7 mouse cellular contexts compared by ENCODE assay signal in genomic region chr2:27886608-27887460, GRCm38 (mm10). TPM values are rescaled to one million over a fixed set of nuclear protein-coding genes. Genes with fewer than 3 reads are reported as not detected.
A peak's percentile ranks its signal among the peaks of the same experiment; 100 is the strongest.
DNase-seq lines count a peak whose midpoint lies in the region; ATAC-seq and TF ChIP-seq lines count a peak whose summit lies in the region.

No protein-coding gene starts in this region.

- H3K4me2 ChIP-seq in forebrain, postnatal 0 days (ENCODE audit: low read depth), result peak overlapping the region; percentile 99
- H3K4me2 ChIP-seq in hindbrain, embryonic 15.5 days, result peak overlapping the region; percentile 96
- peak overlapping the region; percentile 76 for H3K4me2 ChIP-seq in liver, embryonic 11.5 days
- peak overlapping the region; percentile 98 for H3K4me2 ChIP-seq in myocyte (ENCODE audit: low read depth)

- no peak for TF ChIP-seq CTCF in G1E (IDR thresholded peaks at IDR 0.05; ENCODE audit: low read depth, low read length)
- peak; percentile 63 for TF ChIP-seq CTCF in forebrain, postnatal 0 days (IDR thresholded peaks at IDR 0.05; ENCODE audit: low read depth)

- ATAC-seq in G1E (ENCODE audit: extremely low read depth, insufficient number of reproducible peaks, low FRiP score, poor library complexity, severe bottlenecking), result no peak
- peak; percentile 44 for ATAC-seq in forebrain, postnatal 0 days
- ATAC-seq in hindbrain, embryonic 15.5 days (ENCODE audit: low FRiP score, low read depth), result peak; percentile 51
- no peak for ATAC-seq in liver, embryonic 11.5 days (replicated peaks; ENCODE audit: low FRiP score)

- peak overlapping the region; percentile 78 for H3ac ChIP-seq in myocyte (ENCODE audit: control insufficient read depth, insufficient read length)

- no peak overlapping the region for H3K27ac ChIP-seq in forebrain, postnatal 0 days (ENCODE audit: low read depth, low read length)
- H3K27ac ChIP-seq in hindbrain, embryonic 15.5 days (replicated peaks), result 0 out of 2 replicates have a peak overlapping the region, but pooled peaks have one; percentile 23
- H3K27ac ChIP-seq in liver, embryonic 11.5 days (ENCODE audit: low read depth, low read length), result peak overlapping the region; percentile 60

- H3K4me3 ChIP-seq in G1E (ENCODE audit: low read depth, low read length) (peak overlapping the region; percentile 15; the same call in 1 of the 2 replicates), myocyte (peak overlapping the region; percentile 97)
- H3K4me3 ChIP-seq in forebrain, postnatal 0 days (ENCODE audit: low read depth, low read length), result peak overlapping the region; percentile 51
- peak overlapping the region; percentile 54 for H3K4me3 ChIP-seq in hindbrain, embryonic 15.5 days
- peak overlapping the region; percentile 60 for H3K4me3 ChIP-seq in liver, embryonic 11.5 days (ENCODE audit: low read depth, low read length)

- 1% methylated on average over 67 of the region's 67 CpGs for WGBS in forebrain, postnatal 0 days
- WGBS in hindbrain, embryonic 15.5 days, result under 1% methylated on average over 66 of the region's 67 CpGs
- 2% methylated on average over 66 of the region's 67 CpGs for WGBS in liver, embryonic 11.5 days

- DNase-seq in G1E (ENCODE audit: low spot score), result no peak
- DNase-seq in adrenal gland, adult 2 months, result peak; percentile 62
- peak; percentile 55 for DNase-seq in forebrain, postnatal 0 days
- DNase-seq in liver, embryonic 11.5 days (ENCODE audit: low spot score), result peak; percentile 51
- peak; percentile 26 for DNase-seq in urinary bladder, postnatal 25 days (ENCODE audit: low spot score)

- no peaks in the 10 kb centered on the region; the same call in 1 of the 2 replicates for H3K9me3 ChIP-seq in G1E (replicated peaks)
- H3K9me3 ChIP-seq in forebrain, postnatal 0 days (ENCODE audit: low read length), result no peaks in the 10 kb centered on the region
- H3K9me3 ChIP-seq in hindbrain, embryonic 15.5 days, result no peaks in the 10 kb centered on the region
- no peaks in the 10 kb centered on the region for H3K9me3 ChIP-seq in liver, embryonic 11.5 days (ENCODE audit: control insufficient read depth, low read length)

- H3K36me3 ChIP-seq in G1E (replicated peaks) (no peaks in the 10 kb centered on the region), myocyte (ENCODE audit: control insufficient read depth, insufficient read depth) (no peaks in the 10 kb centered on the region)
- H3K36me3 ChIP-seq in forebrain, postnatal 0 days (ENCODE audit: insufficient read depth), result no peaks in the 10 kb centered on the region
- H3K36me3 ChIP-seq in hindbrain, embryonic 15.5 days, result no peaks in the 10 kb centered on the region
- no peaks in the 10 kb centered on the region for H3K36me3 ChIP-seq in liver, embryonic 11.5 days (ENCODE audit: control insufficient read depth, insufficient read depth, low read length)

- peaks cover 53% of the 10 kb centered on the region for H3K79me2 ChIP-seq in myocyte (ENCODE audit: control insufficient read depth, insufficient read depth)

- H3K4me1 ChIP-seq in G1E (ENCODE audit: insufficient read depth, low read depth, low read length), result peaks cover 5% of the 10 kb centered on the region
- no peaks in the 10 kb centered on the region for H3K4me1 ChIP-seq in forebrain, postnatal 0 days (ENCODE audit: insufficient read depth)
- H3K4me1 ChIP-seq in hindbrain, embryonic 15.5 days (replicated peaks), result peaks cover 20% of the 10 kb centered on the region
- H3K4me1 ChIP-seq in liver, embryonic 11.5 days (replicated peaks; ENCODE audit: control insufficient read depth, insufficient read depth, low read length), result peaks cover 5% of the 10 kb centered on the region

- H3K27me3 ChIP-seq in G1E (ENCODE audit: insufficient read depth, low read length) (peaks cover 60% of the 10 kb centered on the region), myocyte (ENCODE audit: control insufficient read depth, insufficient read depth, insufficient read length) (no peaks in the 10 kb centered on the region)
- H3K27me3 ChIP-seq in forebrain, postnatal 0 days (ENCODE audit: insufficient read depth, low read length), result 0 out of 2 replicates have a peak, but pooled peaks cover 15% of the 10 kb centered on the region
- peaks cover 21% of the 10 kb centered on the region for H3K27me3 ChIP-seq in hindbrain, embryonic 15.5 days
- peaks cover 55% of the 10 kb centered on the region for H3K27me3 ChIP-seq in liver, embryonic 11.5 days (replicated peaks; ENCODE audit: control insufficient read depth, insufficient read depth, low read length)

- peak overlapping the region; percentile 43 for H3K9ac ChIP-seq in forebrain, postnatal 0 days
- H3K9ac ChIP-seq in hindbrain, embryonic 15.5 days, result peak overlapping the region; percentile 47
- peak overlapping the region; percentile 67 for H3K9ac ChIP-seq in liver, embryonic 11.5 days (ENCODE audit: low read depth, low read length)

- TF ChIP-seq POLR2A in myocyte (IDR thresholded peaks at IDR 0.05; ENCODE audit: insufficient read length, low read depth), result peak; percentile 3

TF ChIP-seq in myocyte, 11 proteins besides CTCF, POLR2A, EP300 and RAD21:
- TF ChIP-seq TCF12 (IDR thresholded peaks at IDR 0.05; ENCODE audit: insufficient read depth, poor library complexity, severe bottlenecking) (no peak), SRF (IDR thresholded peaks at IDR 0.05; ENCODE audit: control insufficient read depth, insufficient read length, low read depth) (no peak), MAX (IDR thresholded peaks at IDR 0.05; ENCODE audit: low read depth) (no peak), REST (IDR thresholded peaks at IDR 0.05; ENCODE audit: insufficient read depth, insufficient read length) (no peak), USF1 (IDR thresholded peaks at IDR 0.05; ENCODE audit: low read depth) (no peak), MYOD1 (IDR thresholded peaks at IDR 0.05; ENCODE audit: control insufficient read depth in 1 of 3, insufficient read length in 2 of 3, low read depth in 2 of 3) (peak in 1 of 3 experiments; percentile 10), TCF3 (IDR thresholded peaks at IDR 0.05; ENCODE audit: insufficient read length, low read depth) (no peak), POLR2AphosphoS2 (IDR thresholded peaks at IDR 0.05; ENCODE audit: insufficient read length, low read depth) (peak; percentile 17), MYOG (IDR thresholded peaks at IDR 0.05; ENCODE audit: control insufficient read depth in 1 of 3, insufficient read depth in 1 of 3, insufficient read length in 2 of 3, low read depth in 2 of 3) (no peak), E2F4 (IDR thresholded peaks at IDR 0.05; ENCODE audit: insufficient read depth) (no peak), CEBPB (IDR thresholded peaks at IDR 0.05; ENCODE audit: insufficient read depth, poor library complexity, severe bottlenecking) (0 out of 2 replicates have a peak, but pooled peaks have one; percentile 46)

RNA-seq across cellular contexts. Expression of gene Col5a1, which starts 0.6 kb away (rescaled TPM):
- 0.30 and 2.7 TPM in 2 replicates for total RNA-seq in G1E (2014; fragmentation: Nextera tagmentation)
- total RNA-seq in G1E (2017), result 0.17 and 1.0 TPM in 2 replicates
- 1.8 and 1.9 TPM in 2 replicates for polyA plus RNA-seq in G1E (2012)
- 10 to 100 TPM; 36.4 to 37.1 TPM for total RNA-seq in adrenal gland, adult 2 months (2021)
- polyA plus RNA-seq in adrenal gland, adult 2 months (2012; rRNA removed), result 20.1 and 21.3 TPM in 2 replicates
- 9.0 and 23.6 TPM in 2 replicates for total RNA-seq in forebrain, postnatal 0 days (2014; rRNA removed)
- polyA plus RNA-seq in forebrain, postnatal 0 days (2015; fragmentation: Nextera tagmentation; extraction: Ambion mirVana), result 3.4 and 4.8 TPM in 2 replicates
- 12.0 and 12.7 TPM in 2 replicates for polyA plus RNA-seq in hindbrain, embryonic 15.5 days (2015; fragmentation: Nextera tagmentation; extraction: Ambion mirVana)
- 23.3 and 27.9 TPM in 2 replicates for polyA plus RNA-seq in liver, embryonic 11.5 days (2014; fragmentation: Nextera tagmentation; extraction: Ambion mirVana)
- polyA plus RNA-seq in myocyte (2012; fragmentation: generic; extraction: Trizol), result 172 TPM

Comparison
In these comparisons a context has a peak if more than half of its experiments do, and no peak if none do; other contexts are left out.
1. ATAC-seq: peak in forebrain, postnatal 0 days (single experiment) and hindbrain, embryonic 15.5 days (single experiment); none in G1E (single experiment) and liver, embryonic 11.5 days (single experiment).
2. H3K4me3 ChIP-seq: peak in every context shown above with its lines; median percentile 97 in myocyte; 60 in liver, embryonic 11.5 days; 54 in hindbrain, embryonic 15.5 days; 51 in forebrain, postnatal 0 days; 15 in G1E.
3. Peak in every context shown above with its lines, with median percentiles within 50 percentile points of each other: H3K4me2 ChIP-seq and H3K9ac ChIP-seq.